Mouse (Mus musculus) kidney, adult 2 months (tissue): ENCODE results near the gene Hp.

Experiments used
- CTCF ChIP-seq: fragments of 200-500 bp; conservative IDR thresholded peaks from 2 replicates; pipeline ENCODE4 v1.5.1; 2011; ENCODE audit warnings: low read depth, mild to moderate bottlenecking, control low read depth, low read length, moderate library complexity, mixed read lengths; ENCODE audit not compliant: insufficient read depth, insufficient read length
- POLR2A ChIP-seq: fragments of 200-500 bp; IDR thresholded peaks from one replicate; pipeline ENCODE4 v1.6.1; 2011; ENCODE audit warnings: low read depth, low read length, control low read depth

DNA sequence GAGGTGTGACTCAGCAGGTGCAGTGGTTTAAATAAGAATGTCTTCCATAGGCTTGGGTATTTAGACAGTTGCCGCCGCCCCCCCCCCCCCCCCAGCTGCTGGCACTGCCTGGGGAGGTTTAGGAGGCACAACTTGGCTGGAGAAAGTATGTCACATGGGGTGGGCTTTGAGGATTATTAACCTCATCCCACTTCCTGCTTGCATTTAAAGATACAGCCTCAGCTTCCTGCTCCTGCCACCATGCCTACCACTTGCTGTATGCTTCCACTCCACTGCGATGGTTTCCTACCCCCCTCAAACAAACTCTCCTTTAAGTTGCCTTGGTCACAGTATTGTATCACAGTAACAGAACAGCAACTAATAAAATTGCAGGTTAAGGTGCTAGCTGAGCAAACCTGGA is 34.9 kb downstream of the Hp start:
- no peak for TF ChIP-seq CTCF
- no peak for TF ChIP-seq POLR2A
